Mouse (Mus musculus): ENCODE results near the gene Ptch1. TPM values are rescaled to one million over a fixed set of nuclear protein-coding genes. Genes with fewer than 3 reads are reported as not detected.

The Ptch1 gene
- 33.0 and 33.5 TPM in 2 replicates for polyA plus RNA-seq (2016; fragmentation: Nextera tagmentation; extraction: Ambion mirVana)

GRCm38 (mm10) chr13:63573256-63573835 is at the start of gene Ptch1:
Gene Ptch1, minus strand, starts transcription at chr13:63573598.
- Histone ChIP-seq H3K36me3 (replicated peaks) (no peaks in the 10 kb centered on the region), H3K4me3 (peak within 1 kb of the TSS; percentile 93), H3K27ac (replicated peaks) (peak within 1 kb of the TSS; percentile 94), H3K27me3 (replicated peaks; ENCODE audit: low read depth, poor library complexity, severe bottlenecking) (peaks cover 77% of the 10 kb centered on the region), H3K9me3 (no peaks in the 10 kb centered on the region), H3K4me1 (peaks cover 60% of the 10 kb centered on the region)
- peak; percentile 90 for DNase-seq (ENCODE audit: low spot score)
- WGBS = under 1% methylated on average over 41 of the region's 44 CpGs

GRCm38 (mm10) chr13:63621301-63621700 is 47.9 kb upstream of the Ptch1 start:
- H3K4me1 ChIP-seq = peaks cover 7% of the 10 kb centered on the region
- no peaks in the 10 kb centered on the region for H3K27me3 ChIP-seq (replicated peaks; ENCODE audit: low read depth, poor library complexity, severe bottlenecking)
- H3K27ac ChIP-seq (replicated peaks) = no peak overlapping the region
- WGBS = 92% methylated on average over 3 of the region's 3 CpGs
- H3K4me3 ChIP-seq = no peak overlapping the region
- H3K36me3 ChIP-seq (replicated peaks) = no peaks in the 10 kb centered on the region
- no peaks in the 10 kb centered on the region for H3K9me3 ChIP-seq
- DNase-seq (ENCODE audit: low spot score) = no peak

- no peak for DNase-seq (ENCODE audit: low spot score)
- Histone ChIP-seq H3K4me3 (no peak overlapping the region), H3K27me3 (replicated peaks; ENCODE audit: low read depth, poor library complexity, severe bottlenecking) (0 out of 2 replicates have a peak, but pooled peaks cover 5% of the 10 kb centered on the region), H3K4me1 (peaks cover 53% of the 10 kb centered on the region), H3K9me3 (no peaks in the 10 kb centered on the region), H3K36me3 (replicated peaks) (no peaks in the 10 kb centered on the region), H3K27ac (replicated peaks) (no peak overlapping the region)
- 63% methylated on average over 2 of the region's 2 CpGs for WGBS
These were observed 39.8 kb upstream of the Ptch1 start for GRCm38 (mm10) chr13:63613201-63613600.

- H3K4me1 ChIP-seq = peaks cover 39% of the 10 kb centered on the region
- H3K27ac ChIP-seq (replicated peaks) = peak overlapping the region; percentile 26; the same call in 1 of the 2 replicates
- WGBS = 25% methylated on average over 10 of the region's 10 CpGs
- peak; percentile 49 for DNase-seq (ENCODE audit: low spot score)
- no peaks in the 10 kb centered on the region for H3K36me3 ChIP-seq (replicated peaks)
- 0 out of 2 replicates have a peak, but pooled peaks cover 5% of the 10 kb centered on the region for H3K27me3 ChIP-seq (replicated peaks; ENCODE audit: low read depth, poor library complexity, severe bottlenecking)
- H3K9me3 ChIP-seq = no peaks in the 10 kb centered on the region
- peak overlapping the region; percentile 5; the same call in 1 of the 2 replicates for H3K4me3 ChIP-seq
These were observed 36.3 kb upstream of the Ptch1 start for GRCm38 (mm10) chr13:63609734-63610133.

GRCm38 (mm10) chr13:63597593-63597992 is 24.2 kb upstream of the Ptch1 start:
- Histone ChIP-seq H3K27me3 (replicated peaks; ENCODE audit: low read depth, poor library complexity, severe bottlenecking) (no peaks in the 10 kb centered on the region), H3K36me3 (replicated peaks) (no peaks in the 10 kb centered on the region), H3K4me3 (no peak overlapping the region), H3K27ac (replicated peaks) (no peak overlapping the region), H3K4me1 (peaks cover 8% of the 10 kb centered on the region; the same call in 1 of the 2 replicates), H3K9me3 (no peaks in the 10 kb centered on the region)
- DNase-seq (ENCODE audit: low spot score) = no peak
- WGBS = 82% methylated on average over 3 of the region's 3 CpGs

DNA sequence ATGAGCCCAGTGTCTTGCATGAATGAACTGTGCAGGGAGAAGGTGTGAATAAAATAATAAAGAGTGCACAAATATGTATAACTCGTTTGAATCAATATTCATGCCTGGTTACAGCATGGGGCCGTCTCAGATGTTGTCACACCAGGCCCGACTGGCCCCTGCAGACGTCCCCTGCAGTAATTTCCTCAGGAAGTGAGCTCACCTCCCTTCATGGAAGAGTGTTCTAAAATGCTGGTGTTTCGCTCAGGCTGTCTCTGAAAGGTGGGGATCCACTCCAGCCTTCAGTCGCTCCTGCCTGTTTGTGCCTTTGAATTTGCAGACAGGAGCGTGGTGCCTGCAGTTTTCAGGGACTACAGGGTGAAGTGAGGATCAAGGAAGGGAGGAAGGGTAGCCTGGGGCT is 22.5 kb upstream of the Ptch1 start:
- peak overlapping the region; percentile 40; the same call in 1 of the 2 replicates for H3K27ac ChIP-seq (replicated peaks)

GRCm38 (mm10) chr13:63593469-63594050 is 20.2 kb upstream of the Ptch1 start:
- H3K4me1 ChIP-seq = peaks cover 8% of the 10 kb centered on the region; the same call in 1 of the 2 replicates
- no peak for DNase-seq (ENCODE audit: low spot score)

More for the DNA sequence above, 22.5 kb upstream of the Ptch1 start:
- 61% methylated on average over 7 of the region's 7 CpGs for WGBS
- H3K27me3 ChIP-seq (replicated peaks; ENCODE audit: low read depth, poor library complexity, severe bottlenecking) = no peaks in the 10 kb centered on the region
- DNase-seq (ENCODE audit: low spot score) = no peak
- H3K9me3 ChIP-seq = no peaks in the 10 kb centered on the region
- no peak overlapping the region for H3K4me3 ChIP-seq
- H3K4me1 ChIP-seq = peaks cover 8% of the 10 kb centered on the region; the same call in 1 of the 2 replicates
- H3K36me3 ChIP-seq (replicated peaks) = no peaks in the 10 kb centered on the region

GRCm38 (mm10) chr13:63592755-63593154 is 19.4 kb upstream of the Ptch1 start:
- Histone ChIP-seq H3K4me1 (peaks cover 8% of the 10 kb centered on the region; the same call in 1 of the 2 replicates), H3K27ac (replicated peaks) (no peak overlapping the region), H3K36me3 (replicated peaks) (no peaks in the 10 kb centered on the region), H3K27me3 (replicated peaks; ENCODE audit: low read depth, poor library complexity, severe bottlenecking) (no peaks in the 10 kb centered on the region), H3K9me3 (no peaks in the 10 kb centered on the region), H3K4me3 (no peak overlapping the region)
- 87% methylated on average over 5 of the region's 5 CpGs for WGBS
- no peak for DNase-seq (ENCODE audit: low spot score)

More at GRCm38 (mm10) chr13:63593469-63594050, 20.2 kb upstream of the Ptch1 start:
- no peaks in the 10 kb centered on the region for H3K9me3 ChIP-seq
- no peaks in the 10 kb centered on the region for H3K36me3 ChIP-seq (replicated peaks)
- H3K4me3 ChIP-seq = no peak overlapping the region
- WGBS = 66% methylated on average over 13 of the region's 13 CpGs
- H3K27ac ChIP-seq (replicated peaks) = no peak overlapping the region
- H3K27me3 ChIP-seq (replicated peaks; ENCODE audit: low read depth, poor library complexity, severe bottlenecking) = no peaks in the 10 kb centered on the region

- H3K36me3 ChIP-seq (replicated peaks) = no peaks in the 10 kb centered on the region
- WGBS = 53% methylated on average over 4 of the region's 4 CpGs
- H3K4me3 ChIP-seq = no peak overlapping the region
- no peaks in the 10 kb centered on the region for H3K9me3 ChIP-seq
- no peak overlapping the region for H3K27ac ChIP-seq (replicated peaks)
- peaks cover 68% of the 10 kb centered on the region for H3K27me3 ChIP-seq (replicated peaks; ENCODE audit: low read depth, poor library complexity, severe bottlenecking)
- DNase-seq (ENCODE audit: low spot score) = no peak
- H3K4me1 ChIP-seq = peaks cover 47% of the 10 kb centered on the region
These were observed 1.2 kb upstream of the Ptch1 start for GRCm38 (mm10) chr13:63574601-63575000.

- Histone ChIP-seq H3K36me3 (replicated peaks) (no peaks in the 10 kb centered on the region), H3K27me3 (replicated peaks; ENCODE audit: low read depth, poor library complexity, severe bottlenecking) (peaks cover 77% of the 10 kb centered on the region), H3K27ac (replicated peaks) (peak overlapping the region; percentile 94), H3K9me3 (no peaks in the 10 kb centered on the region), H3K4me3 (peak overlapping the region; percentile 93), H3K4me1 (peaks cover 65% of the 10 kb centered on the region)
- under 1% methylated on average over 67 of the region's 67 CpGs for WGBS
- DNase-seq (ENCODE audit: low spot score) = peak; percentile 76
These were observed 744 bp downstream of the Ptch1 start for GRCm38 (mm10) chr13:63572453-63573255.

GRCm38 (mm10) chr13:63572111-63572452 is 1.3 kb downstream of the Ptch1 start:
- no peaks in the 10 kb centered on the region for H3K9me3 ChIP-seq
- peak overlapping the region; percentile 94 for H3K27ac ChIP-seq (replicated peaks)
- DNase-seq (ENCODE audit: low spot score) = no peak
- H3K4me1 ChIP-seq = peaks cover 65% of the 10 kb centered on the region
- H3K27me3 ChIP-seq (replicated peaks; ENCODE audit: low read depth, poor library complexity, severe bottlenecking) = peaks cover 77% of the 10 kb centered on the region
- under 1% methylated on average over 12 of the region's 12 CpGs for WGBS
- H3K4me3 ChIP-seq = peak overlapping the region; percentile 93
- no peaks in the 10 kb centered on the region for H3K36me3 ChIP-seq (replicated peaks)

DNA sequence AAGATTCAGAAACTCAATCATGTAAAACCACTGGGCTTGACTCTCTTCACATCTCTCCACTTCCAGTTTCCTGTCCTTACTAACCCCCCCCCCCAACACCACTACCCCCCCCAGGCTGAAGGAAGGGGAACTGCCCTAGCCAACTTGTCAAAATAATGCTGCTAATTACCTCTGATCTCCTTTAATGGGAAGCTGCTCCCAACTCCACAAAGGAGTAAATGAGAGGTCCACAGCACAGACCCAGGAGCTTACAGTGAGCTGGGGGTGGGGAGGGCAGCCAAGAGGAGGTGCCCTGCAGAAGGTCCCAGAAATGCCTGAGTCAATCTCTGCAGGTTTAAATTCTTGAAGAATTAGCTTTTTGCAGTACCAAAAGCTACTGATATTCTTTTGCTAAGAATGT is 2.9 kb downstream of the Ptch1 start:
- Histone ChIP-seq H3K4me3 (peak overlapping the region; percentile 93), H3K4me1 (peaks cover 73% of the 10 kb centered on the region), H3K36me3 (replicated peaks) (no peaks in the 10 kb centered on the region), H3K27ac (replicated peaks) (peak overlapping the region; percentile 57), H3K27me3 (replicated peaks; ENCODE audit: low read depth, poor library complexity, severe bottlenecking) (peaks cover 64% of the 10 kb centered on the region), H3K9me3 (no peaks in the 10 kb centered on the region)
- DNase-seq (ENCODE audit: low spot score) = no peak

Measured in embryonic facial prominence, embryonic 10.5 days (tissue).